Mouse (Mus musculus) neural tube, embryonic 14.5 days (tissue): ENCODE measurements at regions not wholly inside any gene's neighbourhood (a gene's known extent, or its start where the extent isn't known, plus 50 kb on each side); places are given as distances from the start of the nearest gene placed in this dataset.

Experiments
- ATAC-seq: fragments of 200-750 bp; cut with Nextera tagmentation; 2 replicates; pipeline ENCODE4 v1.8.0; 2017; ENCODE audit warnings: low read depth, mild to moderate bottlenecking, moderate TSS enrichment, moderate library complexity
- H3K27ac ChIP-seq: fragments of 300-500 bp; sonication (generic); 2 replicates; pipeline ENCODE4 v1.5.1; 2014; ENCODE audit warnings: low read depth, mild to moderate bottlenecking, control low read depth, low read length, moderate library complexity, mixed read lengths
- H3K27me3 ChIP-seq: fragments of 300-500 bp; sonication (generic); 2 replicates; pipeline ENCODE4 v1.6.1; 2014; ENCODE audit warnings: low read length; ENCODE audit not compliant: control insufficient read depth, insufficient read depth
- H3K36me3 ChIP-seq: fragments of 300-500 bp; sonication (generic); 2 replicates; pipeline ENCODE4 v1.6.1; 2014; ENCODE audit warnings: low read length, mixed read lengths; ENCODE audit not compliant: control insufficient read depth, insufficient read depth
- H3K4me1 ChIP-seq: fragments of 300-500 bp; sonication (generic); 2 replicates; pipeline ENCODE4 v1.6.1; 2014; ENCODE audit warnings: low read length; ENCODE audit not compliant: control insufficient read depth, insufficient read depth
- H3K4me2 ChIP-seq: fragments of 300-500 bp; sonication (generic); 2 replicates; pipeline ENCODE4 v1.6.1; 2014; ENCODE audit warnings: mild to moderate bottlenecking, low read depth, low read length, control low read depth
- H3K4me3 ChIP-seq: fragments of 300-500 bp; sonication (generic); 2 replicates; pipeline ENCODE4 v1.5.1; 2014; ENCODE audit warnings: low read depth, low read length, control low read depth, mixed read lengths
- H3K9ac ChIP-seq: fragments of 300-500 bp; sonication (generic); replicated peaks from 2 replicates; pipeline ENCODE4 v1.6.1; 2014; ENCODE audit warnings: low read depth, mild to moderate bottlenecking, control low read depth, low read length, mixed read lengths
- H3K9me3 ChIP-seq: fragments of 300-500 bp; sonication (generic); 2 replicates; pipeline ENCODE4 v1.6.1; 2016; ENCODE audit warnings: low read length; ENCODE audit not compliant: control insufficient read depth
- WGBS: fragments of 180-500 bp; shearing (Covaris S2); extraction: QIAGEN DNeasy Blood & Tissue Kit; methylation state at CpG from one replicate; pipeline ENCODE4 v1.1.7; 2014; 5-methylcytosine and 5-hydroxymethylcytosine counted together

DNA sequence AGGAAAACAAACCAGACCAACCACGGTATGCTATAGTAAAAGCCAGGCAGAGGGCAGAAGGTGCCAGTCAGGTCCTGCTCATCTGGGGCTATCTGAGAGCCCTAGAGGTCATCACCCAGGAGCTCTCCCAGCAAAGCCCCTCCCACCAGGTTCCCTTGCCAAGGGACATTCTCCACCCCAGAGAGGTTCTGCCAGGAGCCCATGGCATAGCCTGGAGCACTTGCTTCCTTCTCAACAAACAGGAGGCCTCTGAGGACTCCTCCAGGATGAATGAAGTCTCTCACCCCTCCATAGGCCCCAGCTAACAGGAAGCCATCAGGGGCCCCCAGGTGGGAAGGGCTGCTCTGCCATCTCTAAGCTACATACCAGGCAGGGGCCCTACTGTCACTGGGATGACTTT is 70.0 kb downstream of the Zfp36l2 start:
- WGBS: 82% methylated on average over 1 of the region's 1 CpGs
- Histone ChIP-seq H3K36me3 (no peaks in the 10 kb centered on the region), H3K9ac (no peak overlapping the region), H3K27me3 (no peaks in the 10 kb centered on the region), H3K4me3 (no peak overlapping the region), H3K4me2 (no peak overlapping the region), H3K9me3 (no peaks in the 10 kb centered on the region), H3K4me1 (no peaks in the 10 kb centered on the region), H3K27ac (no peak overlapping the region)
- no peak for ATAC-seq

DNA sequence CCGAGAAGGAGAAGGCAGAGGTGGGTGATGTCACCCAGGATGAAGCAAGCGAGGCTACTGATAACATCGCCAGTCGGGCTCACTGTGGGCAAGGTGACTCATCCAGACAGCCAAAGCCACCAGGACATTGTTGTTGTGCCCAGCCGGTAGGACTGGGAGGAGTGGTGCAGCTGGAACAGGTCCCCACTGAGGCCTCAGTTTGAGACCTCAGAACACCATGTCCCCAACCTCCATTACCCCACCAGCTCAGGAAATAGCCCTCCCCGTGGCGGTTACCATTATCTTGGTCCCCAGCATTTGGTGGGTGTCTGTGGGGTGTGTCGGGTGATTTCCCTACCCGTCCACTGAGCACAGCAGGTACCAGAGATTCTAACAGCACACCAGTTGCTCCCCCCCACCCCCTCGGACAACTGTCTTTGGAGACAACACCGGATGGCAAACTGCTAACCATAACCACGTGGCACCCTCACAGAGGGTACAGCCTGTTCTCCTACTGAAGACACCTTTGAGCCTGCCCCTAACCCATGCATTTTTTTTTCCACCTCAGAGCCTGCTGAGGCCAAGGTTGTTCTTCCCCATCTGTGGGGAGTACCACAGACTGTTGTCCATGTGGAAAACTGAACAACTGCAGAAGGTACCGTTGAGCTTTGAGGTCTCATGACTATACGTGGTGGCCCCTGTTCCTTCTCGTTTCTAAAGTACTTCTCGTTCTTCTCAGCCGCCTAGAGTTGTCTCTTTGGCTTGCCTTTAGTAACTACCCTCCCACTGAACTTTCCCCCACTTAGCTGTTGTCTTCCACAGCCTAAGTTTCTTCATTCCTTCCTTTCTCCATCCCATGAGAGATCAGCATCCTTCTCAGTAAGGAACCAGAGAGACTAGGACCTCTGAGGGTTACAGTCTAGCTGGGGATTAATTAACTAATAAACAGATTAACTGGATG is 71.1 kb downstream of the Zfp36l2 start:
- ATAC-seq: no peak
- WGBS: 87% methylated on average over 17 of the region's 17 CpGs

DNA sequence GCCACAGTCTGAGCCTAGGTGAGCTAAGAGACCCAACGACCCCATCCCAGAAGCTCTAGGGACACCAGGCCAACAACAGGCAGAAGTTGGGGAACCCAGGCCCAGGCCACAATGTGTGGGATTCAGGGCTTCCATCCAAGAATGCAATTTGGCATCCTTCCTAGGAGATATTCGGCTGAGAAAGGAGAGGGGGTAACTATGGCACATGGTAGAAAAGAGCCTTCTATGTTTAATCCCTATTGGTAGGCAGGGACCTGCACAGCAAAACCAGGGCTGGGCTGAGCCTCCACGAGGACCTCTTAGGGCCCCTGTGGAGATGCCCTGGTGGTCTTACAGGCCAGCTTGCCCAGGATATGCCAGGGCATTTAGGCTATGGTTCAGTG is 71.8 kb downstream of the Zfp36l2 start:
- Histone ChIP-seq H3K36me3 (no peaks in the 10 kb centered on the region), H3K4me1 (0 out of 2 replicates have a peak, but pooled peaks cover 3% of the 10 kb centered on the region), H3K27me3 (no peaks in the 10 kb centered on the region), H3K27ac (no peak overlapping the region), H3K4me2 (no peak overlapping the region), H3K9me3 (no peaks in the 10 kb centered on the region), H3K4me3 (no peak overlapping the region), H3K9ac (no peak overlapping the region)
- ATAC-seq: peak; percentile 35; the same call in 1 of the 2 replicates
- 69% methylated on average over 3 of the region's 3 CpGs for WGBS

More for the DNA sequence above, 71.1 kb downstream of the Zfp36l2 start:
- Histone ChIP-seq H3K4me3 (no peak overlapping the region), H3K27me3 (no peaks in the 10 kb centered on the region), H3K27ac (no peak overlapping the region), H3K4me1 (0 out of 2 replicates have a peak, but pooled peaks cover 3% of the 10 kb centered on the region), H3K9me3 (no peaks in the 10 kb centered on the region), H3K36me3 (no peaks in the 10 kb centered on the region), H3K4me2 (no peak overlapping the region), H3K9ac (no peak overlapping the region)

DNA sequence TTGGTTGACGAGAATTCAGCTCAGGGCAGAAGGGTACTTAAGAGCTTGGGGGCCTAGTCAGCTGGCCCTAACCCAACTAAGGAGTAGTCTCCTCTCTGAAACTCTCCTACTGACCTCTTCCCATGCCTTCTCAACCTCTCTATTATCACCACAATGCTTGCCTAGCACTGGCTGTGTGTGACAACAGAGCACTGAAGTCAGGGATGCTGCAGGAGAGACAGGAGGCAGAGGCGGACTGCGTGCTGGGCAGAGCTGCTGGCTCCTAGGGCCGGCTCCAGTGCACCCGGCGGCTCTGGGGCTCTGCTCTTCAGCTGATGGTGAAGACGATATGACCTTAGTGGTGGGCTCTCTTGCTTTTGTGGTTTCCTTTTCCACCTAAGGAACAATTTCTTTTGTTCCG is 72.6 kb downstream of the Zfp36l2 start:
- no peaks in the 10 kb centered on the region for H3K27me3 ChIP-seq

DNA sequence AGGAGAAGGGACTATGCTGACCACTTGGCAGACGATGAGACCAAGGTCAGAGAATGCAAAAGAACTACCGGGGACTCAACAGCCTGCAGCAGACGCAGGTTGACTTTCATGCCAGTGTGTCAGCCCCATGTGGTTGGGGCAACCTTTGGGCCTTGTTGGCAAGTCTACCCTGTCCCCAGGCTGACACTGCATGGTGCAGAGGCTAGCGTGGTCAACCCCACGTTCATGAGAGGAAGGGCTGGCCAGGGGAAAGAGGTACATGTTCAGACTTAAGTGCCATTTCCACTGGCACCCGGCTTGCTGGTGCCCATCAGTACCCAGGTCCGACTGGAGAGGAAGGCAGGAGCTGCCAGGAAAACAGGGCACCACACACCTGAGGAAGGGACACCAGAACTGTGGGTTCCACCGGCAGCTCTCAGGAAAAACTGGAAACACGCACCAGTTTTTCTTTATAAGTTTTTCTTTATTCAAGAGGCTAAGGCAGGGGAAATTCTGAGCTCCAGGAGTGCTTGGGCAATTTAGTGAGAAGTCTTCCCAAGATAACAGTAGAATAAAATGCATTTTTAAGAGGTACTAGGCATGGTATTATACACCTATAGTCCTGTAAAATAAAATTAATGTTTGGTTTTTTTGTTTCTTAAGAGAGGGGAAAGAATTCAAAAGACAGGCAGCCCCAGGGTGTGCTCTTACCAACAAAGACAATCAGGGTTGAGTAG is 73.3 kb downstream of the Zfp36l2 start:
- Histone ChIP-seq H3K36me3 (no peaks in the 10 kb centered on the region), H3K27me3 (no peaks in the 10 kb centered on the region), H3K4me2 (no peak overlapping the region), H3K4me3 (no peak overlapping the region), H3K9ac (no peak overlapping the region), H3K4me1 (0 out of 2 replicates have a peak, but pooled peaks cover 3% of the 10 kb centered on the region), H3K9me3 (no peaks in the 10 kb centered on the region), H3K27ac (no peak overlapping the region)
- ATAC-seq: no peak
- 72% methylated on average over 9 of the region's 9 CpGs for WGBS

More for the DNA sequence above, 72.6 kb downstream of the Zfp36l2 start:
- no peak overlapping the region for H3K4me3 ChIP-seq
- ATAC-seq: no peak
- H3K4me1 ChIP-seq: 0 out of 2 replicates have a peak, but pooled peaks cover 3% of the 10 kb centered on the region
- H3K9ac ChIP-seq: no peak overlapping the region
- no peak overlapping the region for H3K4me2 ChIP-seq
- no peak overlapping the region for H3K27ac ChIP-seq
- H3K9me3 ChIP-seq: no peaks in the 10 kb centered on the region
- H3K36me3 ChIP-seq: no peaks in the 10 kb centered on the region
- WGBS: 69% methylated on average over 8 of the region's 8 CpGs

DNA sequence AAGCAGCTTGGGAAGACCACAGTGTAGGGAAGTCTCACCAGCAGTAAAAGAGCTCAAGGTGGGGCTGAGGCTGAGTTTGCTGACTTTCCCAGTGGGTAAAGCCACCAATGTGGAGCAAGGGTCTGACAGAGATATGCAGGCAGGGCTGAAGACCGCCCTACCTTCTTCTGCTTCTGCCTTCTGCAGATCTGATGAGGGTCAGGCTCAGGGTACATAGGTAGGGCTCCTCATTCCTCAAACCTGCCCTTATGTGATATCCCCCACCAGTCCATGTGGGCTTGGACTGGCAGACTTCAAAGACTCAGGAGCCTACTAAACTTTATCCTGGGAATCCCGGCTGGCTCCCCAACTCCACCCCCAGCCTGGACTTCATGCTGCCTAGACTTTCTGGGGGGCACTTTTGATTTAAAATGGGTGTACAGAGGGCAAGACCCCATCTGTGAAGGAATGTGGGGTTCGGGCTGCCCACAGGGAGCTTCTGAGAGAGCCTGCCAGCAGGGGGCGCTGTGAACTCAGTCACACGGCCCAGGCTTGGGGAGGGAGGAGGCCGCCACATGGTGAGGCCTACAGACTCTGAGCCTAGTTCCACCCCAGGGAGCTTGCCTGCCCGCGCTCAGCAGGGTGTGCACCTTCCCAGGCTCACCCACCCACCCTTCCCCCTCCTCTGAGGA is 74.0 kb downstream of the Zfp36l2 start:
- Histone ChIP-seq H3K9ac (no peak overlapping the region), H3K4me1 (0 out of 2 replicates have a peak, but pooled peaks cover 3% of the 10 kb centered on the region), H3K4me2 (no peak overlapping the region), H3K27me3 (no peaks in the 10 kb centered on the region), H3K27ac (no peak overlapping the region), H3K36me3 (no peaks in the 10 kb centered on the region), H3K4me3 (no peak overlapping the region), H3K9me3 (no peaks in the 10 kb centered on the region)
- no peak for ATAC-seq
- 18% methylated on average over 8 of the region's 8 CpGs for WGBS

DNA sequence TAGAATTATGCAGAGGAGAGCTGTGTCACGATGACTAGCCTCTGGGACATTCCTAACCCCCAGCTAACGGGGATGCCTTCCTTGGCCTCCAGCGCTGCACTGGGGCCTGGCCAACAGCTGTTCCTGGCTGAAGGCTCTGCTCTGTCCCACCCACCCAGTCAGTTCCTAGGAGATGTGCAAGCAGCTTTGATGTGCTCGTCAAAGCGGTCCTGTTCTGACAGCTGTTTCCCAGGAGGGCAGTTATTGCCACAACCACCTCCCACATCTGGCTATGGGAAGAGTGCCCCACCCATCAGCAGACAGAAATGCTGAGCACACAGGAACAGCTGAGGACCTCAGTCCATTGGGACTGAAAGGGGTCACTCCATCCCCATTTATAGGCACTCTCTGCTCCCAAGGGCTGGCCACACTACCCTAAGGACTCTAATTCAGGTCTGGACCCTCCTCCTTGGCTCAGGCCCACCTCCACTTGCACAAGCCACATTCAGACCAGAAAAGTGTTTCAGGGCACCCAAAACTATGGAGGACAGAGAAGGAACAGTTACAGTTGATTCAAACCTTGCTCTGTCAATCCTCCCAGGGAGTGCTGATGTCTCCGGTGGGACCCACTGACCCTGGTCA is 75.2 kb downstream of the Zfp36l2 start:
- H3K4me3 ChIP-seq: no peak overlapping the region
- H3K4me1 ChIP-seq: 0 out of 2 replicates have a peak, but pooled peaks cover 3% of the 10 kb centered on the region
- no peaks in the 10 kb centered on the region for H3K27me3 ChIP-seq
- H3K27ac ChIP-seq: no peak overlapping the region
- H3K4me2 ChIP-seq: no peak overlapping the region
- no peak for ATAC-seq
- 34% methylated on average over 6 of the region's 6 CpGs for WGBS
- no peak overlapping the region for H3K9ac ChIP-seq
- H3K9me3 ChIP-seq: no peaks in the 10 kb centered on the region
- H3K36me3 ChIP-seq: no peaks in the 10 kb centered on the region

DNA sequence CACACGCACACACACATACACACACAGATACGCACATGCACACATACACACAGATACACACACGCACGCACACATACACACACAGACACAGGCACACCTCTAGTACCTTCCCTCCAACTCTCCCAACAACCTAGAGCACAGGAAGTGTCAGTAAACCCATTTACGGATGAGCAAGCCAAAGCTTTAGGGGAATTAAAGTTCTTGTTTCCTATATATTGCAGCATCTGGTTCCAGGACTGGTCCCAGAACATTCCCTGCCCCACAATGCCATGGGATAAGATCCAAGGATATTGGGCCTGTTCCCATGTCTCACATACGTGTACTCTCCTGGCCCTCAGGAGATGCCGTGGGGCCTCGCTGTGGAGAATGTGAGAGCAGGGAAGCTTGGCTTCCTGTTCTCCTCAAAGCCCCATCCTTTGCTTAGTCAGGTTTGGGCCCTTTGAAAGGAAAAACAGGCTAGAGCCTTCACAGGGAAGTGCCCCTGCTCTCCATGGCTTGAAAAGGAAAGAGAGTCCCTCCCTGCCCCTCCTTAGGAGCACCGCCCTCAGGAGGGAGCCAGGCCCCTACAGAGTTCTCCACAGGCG is 75.9 kb downstream of the Zfp36l2 start:
- no peaks in the 10 kb centered on the region for H3K27me3 ChIP-seq
- WGBS: 68% methylated on average over 8 of the region's 10 CpGs
- ATAC-seq: no peak
- no peak overlapping the region for H3K4me3 ChIP-seq
- no peaks in the 10 kb centered on the region for H3K36me3 ChIP-seq
- no peak overlapping the region for H3K9ac ChIP-seq
- H3K27ac ChIP-seq: no peak overlapping the region
- no peak overlapping the region for H3K4me2 ChIP-seq
- H3K4me1 ChIP-seq: 0 out of 2 replicates have a peak, but pooled peaks cover 3% of the 10 kb centered on the region
- no peaks in the 10 kb centered on the region for H3K9me3 ChIP-seq
